Mouse (Mus musculus) lung, postnatal 36 days (tissue): ENCODE measurements around the gene Ago3.

Source experiments
- DNase-seq: peaks from one replicate; pipeline ENCODE4 v3.0.0; 2022; ENCODE audit warnings: mixed read lengths

The Ago3 gene

DNA sequence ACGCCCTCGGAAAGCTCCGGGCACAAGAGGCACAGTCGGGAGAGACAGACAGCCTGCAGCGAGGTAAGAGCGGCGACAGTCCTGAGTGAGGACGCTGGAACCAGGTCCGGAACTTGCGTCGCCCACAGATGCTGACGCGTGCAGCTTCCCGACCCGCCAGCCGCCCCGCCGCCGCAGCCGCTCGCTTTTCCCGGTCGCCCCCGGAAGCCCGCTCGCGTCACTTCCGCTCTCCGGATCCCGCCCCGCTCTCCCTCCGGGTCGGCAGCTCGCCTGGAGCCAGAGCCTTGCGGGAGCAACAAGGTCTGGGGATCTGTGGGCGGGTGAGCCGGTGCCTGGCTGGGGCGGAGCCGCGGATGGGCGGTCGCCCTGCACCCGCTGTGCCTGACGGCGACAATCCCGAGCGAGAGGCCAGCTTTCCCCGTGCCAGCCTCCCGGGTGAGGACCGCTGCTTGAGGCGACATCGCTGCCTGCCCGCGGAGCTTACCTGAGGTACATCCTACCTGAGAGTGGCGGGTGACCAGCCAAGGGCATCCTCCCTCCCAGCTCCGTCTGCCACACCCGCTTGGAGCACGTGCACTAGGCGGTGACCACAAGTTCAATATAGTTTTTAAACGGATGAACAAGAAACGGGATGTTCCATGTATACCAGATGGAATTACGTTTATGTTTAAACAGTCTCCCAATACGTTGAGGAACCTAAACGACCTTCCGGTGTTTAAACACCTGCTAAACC is at the start of gene Ago3:
Gene Ago3 (minus strand): TSS at position 210 of the 733 bp plus-strand sequence.
- peak; percentile 93 for DNase-seq

DNA sequence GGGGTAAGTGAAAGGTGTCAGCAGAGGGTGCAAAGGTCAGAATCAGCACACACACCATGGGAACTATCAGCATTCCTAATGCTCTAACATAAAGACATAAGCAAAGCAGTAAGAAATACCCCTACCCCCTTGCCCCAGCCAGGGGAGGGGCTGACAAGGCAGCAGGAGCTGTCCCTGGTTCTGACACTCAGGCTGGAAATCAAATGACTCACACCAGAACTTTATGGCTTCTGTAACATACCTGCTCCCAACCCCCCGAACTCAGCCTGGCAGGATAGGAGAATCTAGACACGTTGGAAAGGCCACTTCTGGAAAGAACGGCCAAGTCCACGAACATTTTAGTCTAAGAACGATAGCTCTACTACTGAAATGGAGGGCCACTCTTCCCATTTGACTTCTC is 43.7 kb upstream of the Ago3 start:
- no peak for DNase-seq

DNA sequence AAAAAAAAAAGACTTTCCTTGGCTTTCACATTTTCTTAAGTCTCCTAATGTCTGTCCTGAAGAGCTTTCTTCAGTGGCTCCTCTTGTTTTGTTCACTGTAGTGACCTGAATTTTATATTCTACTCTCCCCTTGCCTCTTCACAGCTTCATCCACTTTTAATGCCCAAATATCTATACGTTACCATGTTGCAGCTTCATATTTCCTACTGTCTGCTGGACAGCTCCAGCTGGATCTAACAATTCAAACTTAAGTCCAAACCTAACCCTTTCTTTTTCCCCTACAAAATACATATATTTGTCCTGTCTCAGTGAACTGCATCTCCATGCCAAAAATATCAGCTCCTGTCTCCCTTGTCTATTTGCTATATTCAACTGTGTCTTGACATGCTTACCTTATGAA is 40.0 kb upstream of the Ago3 start:
- no peak for DNase-seq

DNA sequence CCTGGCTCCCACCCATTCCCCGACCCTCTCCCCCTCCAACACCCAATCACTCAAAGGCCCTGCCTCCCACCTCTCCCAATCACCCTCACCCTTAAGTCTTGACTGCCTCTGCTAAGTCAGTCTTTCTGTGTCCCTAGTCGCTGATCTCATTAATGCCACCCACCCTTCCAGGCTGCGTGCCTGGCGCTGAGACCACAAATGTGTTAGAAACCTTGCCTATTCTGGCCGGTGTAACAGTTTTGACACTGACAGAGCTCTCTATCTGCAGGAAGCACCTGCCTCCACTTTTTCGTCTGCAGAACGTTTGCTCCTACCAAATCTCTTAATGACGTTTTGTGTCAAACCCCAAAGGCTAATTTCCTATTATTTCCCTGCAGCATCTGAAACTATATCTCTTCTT is 39.6 kb upstream of the Ago3 start:
- DNase-seq: no peak

DNA sequence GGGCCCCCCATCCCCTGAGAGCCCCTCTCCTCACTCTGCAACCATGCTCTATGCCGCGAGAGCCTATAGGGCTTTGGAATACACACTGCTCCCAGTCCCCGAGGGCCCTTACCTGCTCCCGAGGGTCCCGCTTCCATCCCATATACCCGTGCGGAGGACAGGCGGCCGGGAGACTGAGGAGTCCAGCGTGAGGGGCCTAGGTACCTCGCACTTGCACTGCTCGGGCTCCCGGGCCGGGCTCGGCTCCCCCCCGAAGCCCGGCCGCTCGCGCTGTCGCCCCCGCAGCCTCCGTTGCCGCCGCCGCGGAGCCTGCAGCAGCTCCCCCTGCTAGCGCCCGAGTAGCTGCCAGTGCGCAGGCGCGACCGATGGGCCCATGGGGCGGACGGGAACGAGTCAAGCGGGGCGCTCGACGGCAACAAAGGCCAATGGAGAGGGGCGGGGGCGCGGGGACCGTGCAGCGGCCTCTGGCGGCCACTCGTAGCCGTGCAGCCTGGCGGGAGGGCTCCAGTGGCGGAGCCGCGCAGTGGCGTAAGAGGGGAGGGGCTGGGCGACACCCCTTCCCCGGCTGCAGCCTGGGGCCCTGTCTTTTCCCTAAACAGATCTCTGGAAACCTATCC is 39.0 kb upstream of the Ago3 start, which contains the start of gene Ago1:
Gene Ago1 (minus strand): TSS at position 299 of the 617 bp plus-strand sequence.
- DNase-seq: peak; percentile 95

DNA sequence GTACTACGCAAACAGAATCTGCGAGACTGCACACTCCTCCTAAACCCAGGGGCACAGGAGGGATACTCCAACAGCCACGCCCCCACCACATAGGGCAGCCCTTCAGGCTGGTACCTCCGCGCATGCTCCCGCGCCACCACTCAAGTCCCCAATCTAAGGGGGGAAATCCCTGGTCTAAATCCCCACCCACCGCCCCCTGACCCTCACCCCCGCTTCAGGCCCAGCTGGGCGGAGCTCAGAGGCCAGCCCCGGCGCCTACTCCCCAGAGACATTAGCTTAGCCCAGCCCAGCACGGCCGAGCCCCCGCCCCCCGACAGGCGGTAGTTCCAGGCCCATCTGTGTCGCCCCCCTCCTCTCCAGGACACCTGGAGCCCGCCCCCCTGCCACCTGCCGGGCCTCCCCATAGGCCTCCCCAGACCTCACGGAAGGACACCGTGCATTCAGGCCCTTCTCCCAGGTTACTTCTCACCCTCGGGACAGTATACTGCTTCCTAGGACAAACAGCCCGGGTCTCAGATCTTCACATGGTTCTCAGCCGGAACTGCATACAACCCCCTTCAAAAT is 38.4 kb upstream of the Ago3 start:
- DNase-seq: peak; percentile 65

DNA sequence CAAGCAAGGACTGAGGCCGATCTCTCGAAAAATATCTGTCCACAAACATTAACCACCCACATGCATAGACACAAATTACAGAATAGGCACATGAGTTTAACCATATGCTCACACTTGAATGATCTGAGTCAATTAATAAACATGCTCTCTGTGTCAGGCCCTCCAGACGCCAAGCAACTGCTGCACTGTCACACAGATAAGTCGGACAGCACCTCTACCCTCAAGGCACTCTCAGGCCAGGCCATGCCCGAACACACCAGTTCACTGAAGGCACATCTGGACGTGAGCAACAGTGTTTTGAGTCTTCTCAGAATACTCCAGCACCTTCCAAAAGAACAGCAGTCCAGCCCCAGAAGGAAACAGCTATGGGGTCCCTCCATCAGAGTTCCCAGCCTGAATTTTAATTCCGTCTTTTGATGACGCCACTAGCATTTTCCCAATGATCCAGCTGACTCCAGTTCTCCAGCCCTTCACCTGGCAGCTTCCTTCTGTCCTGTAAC is 36.9 kb upstream of the Ago3 start:
- no peak for DNase-seq

DNA sequence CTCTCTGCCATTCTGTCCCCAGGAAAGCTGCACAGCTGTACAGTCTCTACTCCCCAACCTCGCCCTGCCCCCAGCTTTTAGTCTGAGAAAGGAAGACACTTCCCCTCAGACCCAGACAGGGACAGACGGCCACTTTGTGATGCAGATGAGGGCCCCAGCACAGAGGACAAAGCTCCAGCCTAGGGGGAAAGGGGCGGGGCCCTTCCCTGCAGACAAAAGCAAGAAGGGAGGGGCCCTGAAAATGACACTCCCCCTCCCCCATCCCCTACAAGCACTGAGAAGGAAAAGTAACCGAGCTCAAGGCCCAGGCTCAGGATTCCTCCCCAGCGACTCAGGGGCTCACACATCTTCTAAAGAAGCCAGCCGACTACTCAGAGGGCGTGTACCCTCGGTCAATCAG is 36.5 kb upstream of the Ago3 start:
- peak; percentile 40 for DNase-seq

DNA sequence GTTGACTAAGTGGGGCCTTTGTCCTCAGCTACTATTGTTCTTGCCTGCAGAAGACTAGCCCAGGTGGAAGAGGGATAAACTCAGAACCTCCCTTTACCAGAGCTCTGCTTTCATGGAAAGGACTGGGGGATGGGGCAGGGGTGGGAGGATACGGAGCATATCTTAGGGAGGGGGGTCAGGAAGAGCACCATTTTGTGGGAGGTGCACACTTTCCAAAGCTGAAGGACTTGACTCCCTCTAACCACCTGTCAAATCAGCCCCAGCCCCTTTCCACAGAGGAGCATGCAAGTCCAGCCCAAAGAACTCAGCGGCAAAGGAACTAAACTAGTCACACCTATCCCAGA is 35.5 kb upstream of the Ago3 start:
- no peak for DNase-seq

DNA sequence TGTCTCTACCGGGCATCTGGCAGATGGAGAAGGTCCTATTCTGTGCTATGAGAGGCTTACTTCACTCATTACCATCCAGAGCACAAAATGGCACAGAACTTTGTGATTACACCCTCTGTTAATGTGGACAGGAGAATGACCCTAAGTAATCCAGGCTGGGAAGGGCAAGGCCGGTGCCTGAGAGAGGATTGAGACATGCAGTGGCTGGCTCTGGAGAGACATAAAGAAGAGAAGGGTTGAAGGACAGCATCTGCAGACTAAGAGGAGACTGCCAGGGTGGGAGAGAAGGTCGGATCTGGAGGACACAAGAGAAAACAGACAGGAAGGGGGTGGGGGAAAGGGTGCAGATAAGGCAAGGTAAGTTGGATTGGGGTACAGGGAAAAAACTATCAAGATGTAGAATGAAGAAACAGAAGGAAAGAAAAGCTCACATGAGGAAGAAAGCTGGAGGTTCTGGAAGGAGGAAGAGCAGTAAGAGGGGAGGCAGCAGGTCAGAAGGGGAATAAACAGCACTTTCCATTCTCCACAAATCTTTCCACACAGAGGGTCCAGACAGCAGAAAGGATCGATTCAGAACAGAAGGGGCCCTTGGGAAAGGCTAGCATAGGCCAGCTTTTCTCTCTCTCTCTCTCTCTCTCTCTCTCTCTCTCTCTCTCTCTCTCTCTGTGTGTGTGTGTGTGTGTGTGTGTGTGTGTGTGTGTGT is 35.0 kb upstream of the Ago3 start:
- no peak for DNase-seq

DNA sequence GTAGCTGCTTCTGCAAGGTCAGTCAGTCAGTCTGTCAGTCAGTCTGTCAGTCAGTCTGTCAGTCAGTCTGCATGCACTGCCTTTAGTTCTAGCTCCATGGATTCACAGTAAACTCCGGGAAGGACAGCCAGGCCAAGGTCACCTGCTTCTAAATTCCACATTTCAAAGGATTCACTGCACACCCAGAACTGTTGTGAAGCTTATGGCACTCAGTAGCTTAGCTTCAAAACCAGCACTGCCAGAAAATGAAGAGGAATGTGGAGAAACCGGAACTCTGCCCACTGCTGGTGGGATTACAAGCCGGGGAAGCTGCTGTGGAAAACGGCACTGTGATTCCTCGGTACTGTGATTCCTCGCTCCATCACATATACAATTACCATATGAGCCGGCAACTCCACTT is 26.1 kb upstream of the Ago3 start:
- DNase-seq: no peak

DNA sequence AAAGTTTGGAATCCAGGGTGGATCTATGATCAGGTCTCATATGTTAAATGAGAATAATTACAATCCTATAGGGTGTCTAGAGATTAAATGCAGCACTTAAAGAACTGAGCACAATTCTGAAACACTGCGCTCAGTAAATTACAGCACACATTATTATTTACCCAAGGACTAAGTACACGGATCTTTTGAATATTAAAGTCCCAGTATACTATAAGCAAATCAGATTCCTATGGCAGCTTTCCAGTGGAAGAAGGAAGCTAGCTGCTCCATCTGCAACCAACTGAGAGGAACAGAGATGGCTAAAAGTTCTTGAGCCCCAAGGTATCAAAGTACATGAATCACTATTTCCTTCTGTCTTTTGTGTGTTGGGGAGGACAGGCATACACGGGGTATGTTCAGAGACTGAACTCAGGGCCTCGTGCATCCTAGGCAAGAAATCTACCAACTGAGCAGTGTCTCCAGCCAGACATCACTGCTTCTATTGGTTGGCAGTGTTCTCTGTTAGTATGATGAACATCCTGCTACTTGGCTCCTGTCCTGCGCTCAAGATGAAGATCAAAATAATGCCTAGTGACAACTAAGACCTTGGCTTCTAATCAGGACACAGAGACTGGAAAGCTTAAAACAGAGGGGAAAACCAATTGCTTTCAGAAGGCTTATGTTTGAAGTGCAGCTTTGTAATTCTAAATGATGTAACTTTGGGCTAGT is 25.3 kb upstream of the Ago3 start:
- peak; percentile 38 for DNase-seq

DNA sequence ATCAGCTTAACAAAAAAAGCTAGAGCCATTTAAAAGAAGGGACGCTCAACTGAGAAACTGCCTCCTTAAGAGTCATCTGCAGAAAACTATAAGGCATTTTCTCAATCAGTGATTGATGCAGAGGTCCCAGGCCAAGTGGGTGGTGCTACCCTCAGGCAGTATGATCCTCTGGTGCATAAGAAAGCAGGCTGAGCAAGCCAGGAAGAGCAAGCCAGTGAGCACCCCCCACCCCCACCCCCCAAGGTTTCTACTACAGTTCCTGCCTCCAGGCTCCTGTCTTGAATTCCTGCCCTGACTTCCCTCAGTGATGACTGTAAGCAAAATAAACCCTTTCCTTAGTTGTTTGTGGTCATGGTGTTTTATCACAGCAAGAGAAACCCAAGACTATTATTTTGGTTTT is 20.9 kb upstream of the Ago3 start:
- no peak for DNase-seq

DNA sequence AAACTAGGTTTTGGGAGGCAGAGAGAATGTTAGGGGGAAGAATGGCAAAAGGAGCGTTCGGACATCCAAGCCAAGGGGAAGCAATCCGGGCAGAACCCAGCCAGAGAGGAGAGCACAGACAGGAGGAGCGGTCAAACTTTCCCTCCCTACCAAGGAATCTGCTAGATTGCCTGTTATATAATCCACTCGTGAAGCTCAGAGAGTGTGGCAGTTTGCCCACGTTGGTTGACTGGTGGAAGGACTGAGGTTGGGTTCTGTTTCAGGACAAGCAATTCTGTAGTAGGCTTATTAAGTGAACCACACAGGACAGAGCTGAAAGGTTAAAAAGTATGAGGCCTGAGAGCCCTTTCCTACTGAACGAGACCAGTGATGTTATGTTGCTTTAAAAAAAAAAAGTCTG is 17.8 kb upstream of the Ago3 start:
- DNase-seq: peak; percentile 51

DNA sequence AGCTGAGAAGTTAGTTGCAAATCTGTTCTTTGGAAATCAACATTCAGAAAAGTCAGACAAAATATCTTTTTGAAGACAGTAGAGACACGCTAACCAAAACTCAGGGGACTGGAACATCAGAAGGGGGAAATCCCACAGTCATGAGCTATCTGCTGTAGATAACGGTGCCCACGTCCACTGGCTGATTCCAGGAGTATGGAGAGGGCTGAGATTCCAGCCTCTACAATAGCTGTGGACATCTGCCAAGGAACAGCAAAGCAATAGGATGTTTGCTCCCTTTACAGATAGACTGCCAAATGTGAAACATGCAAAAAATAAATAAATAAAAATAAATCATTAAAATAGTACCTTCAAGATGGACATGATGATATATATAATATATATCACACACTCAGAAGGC is 15.2 kb upstream of the Ago3 start:
- DNase-seq: no peak

DNA sequence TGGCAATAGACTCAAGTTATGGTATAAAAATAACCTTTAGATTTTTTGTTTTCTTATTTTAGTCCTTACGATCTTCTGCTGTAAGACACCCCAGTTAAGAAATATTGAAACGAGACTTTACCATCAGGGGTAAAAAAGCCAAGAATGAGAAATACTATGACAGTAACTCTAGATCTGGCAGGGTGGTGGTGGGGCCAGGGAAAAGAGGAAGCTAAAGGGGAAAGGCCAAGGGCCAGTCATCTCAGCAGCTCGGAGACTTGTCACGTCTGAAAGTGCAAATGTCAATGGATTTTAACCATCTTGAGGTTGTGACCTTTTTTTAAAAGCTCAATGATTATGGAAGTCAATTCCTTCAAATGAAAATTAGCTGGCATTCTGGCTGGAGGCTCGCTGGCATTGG is 8.9 kb upstream of the Ago3 start:
- DNase-seq: no peak

DNA sequence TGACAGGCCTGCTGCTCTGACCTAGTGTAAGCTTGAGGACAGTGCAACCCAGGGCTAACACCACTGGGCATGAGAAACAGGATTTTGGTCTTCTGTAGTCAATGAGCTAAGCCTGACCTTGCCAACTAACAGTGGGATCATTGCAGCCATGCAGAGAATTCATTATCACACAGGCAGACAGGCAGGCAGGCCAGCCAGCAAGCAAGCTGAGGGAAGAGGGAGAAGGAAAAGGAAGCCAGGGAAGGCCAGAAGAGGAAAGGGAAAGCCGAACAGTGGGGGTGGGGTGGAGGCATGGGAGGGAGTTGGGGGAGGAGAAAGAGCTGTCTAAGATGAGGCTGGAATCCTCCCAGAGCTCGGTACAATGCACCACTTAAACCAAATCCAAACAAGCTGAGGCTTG is 6.9 kb upstream of the Ago3 start:
- DNase-seq: no peak

DNA sequence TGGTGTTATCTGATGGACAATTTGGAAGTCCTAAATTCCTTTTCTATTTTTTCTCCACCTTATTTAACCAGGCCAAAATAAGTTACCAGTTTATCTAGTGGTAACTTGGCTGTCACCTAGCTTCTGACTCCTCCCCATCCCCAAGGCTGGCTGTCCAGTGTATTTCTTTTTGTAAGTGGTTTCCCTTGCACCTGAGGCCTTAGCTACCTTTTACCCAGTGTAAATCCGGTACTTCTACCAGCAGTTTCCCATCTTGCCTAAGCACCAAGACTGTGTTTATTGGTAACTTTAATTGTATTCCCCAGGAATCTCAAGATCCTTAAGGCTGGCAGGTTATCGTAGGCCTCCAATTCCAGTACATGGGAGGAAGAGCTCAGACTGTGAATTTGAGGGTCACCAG is 4.7 kb upstream of the Ago3 start:
- DNase-seq: no peak

DNA sequence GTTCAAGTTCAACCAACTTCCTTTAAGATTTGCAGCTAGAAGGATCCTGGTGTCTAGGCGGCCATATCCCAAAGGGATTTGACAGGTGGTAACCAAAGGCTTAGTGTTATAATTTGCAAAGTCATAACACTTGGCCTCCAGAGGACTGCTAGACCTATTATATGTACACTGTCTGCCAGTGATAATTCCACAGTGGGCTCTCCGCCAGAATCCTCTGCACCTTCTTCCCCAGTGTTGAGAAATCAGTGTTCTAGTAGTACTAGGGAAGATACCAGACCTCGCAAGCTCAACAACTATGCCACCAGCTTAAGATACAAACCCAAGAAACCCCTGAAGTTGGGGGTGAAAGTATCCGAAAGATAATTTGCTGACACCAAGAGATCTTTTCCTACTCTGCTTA is 3.8 kb upstream of the Ago3 start:
- DNase-seq: no peak

DNA sequence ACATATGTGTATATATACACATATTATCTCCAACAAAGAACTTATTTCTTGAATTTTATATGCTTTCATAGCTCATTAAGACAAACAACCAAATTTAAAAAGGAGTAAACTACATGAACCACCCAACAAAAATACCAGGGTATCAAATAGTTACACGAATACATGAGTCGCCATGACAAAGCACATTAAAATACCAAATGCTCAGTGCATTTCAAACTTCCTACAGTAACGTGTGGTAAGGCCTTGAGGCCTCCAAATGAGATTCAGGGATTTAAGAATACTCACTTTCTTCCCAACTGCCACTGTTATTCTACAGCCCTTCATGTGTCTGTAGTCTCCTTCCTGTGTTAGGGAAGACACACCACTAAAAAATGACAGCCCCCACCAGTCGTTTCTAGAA is 2.4 kb upstream of the Ago3 start:
- no peak for DNase-seq

DNA sequence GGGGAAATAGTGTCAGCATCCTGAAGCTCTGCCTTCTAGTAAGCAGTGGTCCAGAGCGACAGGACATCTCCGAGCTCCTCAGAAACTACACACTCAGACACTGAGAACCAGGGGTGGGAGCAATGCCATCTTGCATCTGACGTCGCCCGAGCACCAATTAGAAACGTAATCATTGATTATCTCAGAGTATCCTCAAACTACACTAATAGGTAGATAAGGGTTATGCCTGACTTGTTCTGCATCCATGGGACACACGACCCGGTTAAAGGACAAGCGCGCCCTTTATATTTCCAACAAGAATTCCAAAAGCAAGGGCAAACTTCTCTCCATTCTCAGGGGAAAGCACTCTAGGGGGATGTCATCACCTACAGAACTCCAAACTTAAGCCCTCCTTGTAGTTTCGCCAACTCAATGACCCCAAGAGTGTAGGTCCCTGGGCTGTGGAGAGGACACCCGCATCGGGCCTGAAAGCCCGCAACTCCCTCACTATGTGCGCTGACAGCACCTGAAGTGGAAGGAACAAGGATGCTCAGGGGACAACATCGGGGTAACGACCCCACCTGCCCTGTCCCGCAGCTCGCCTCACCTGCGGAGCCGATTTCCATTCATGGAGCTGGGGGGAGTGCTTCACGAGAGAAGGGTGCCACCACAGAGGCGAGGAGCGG is 542 bp downstream of the Ago3 start:
- no peak for DNase-seq

DNA sequence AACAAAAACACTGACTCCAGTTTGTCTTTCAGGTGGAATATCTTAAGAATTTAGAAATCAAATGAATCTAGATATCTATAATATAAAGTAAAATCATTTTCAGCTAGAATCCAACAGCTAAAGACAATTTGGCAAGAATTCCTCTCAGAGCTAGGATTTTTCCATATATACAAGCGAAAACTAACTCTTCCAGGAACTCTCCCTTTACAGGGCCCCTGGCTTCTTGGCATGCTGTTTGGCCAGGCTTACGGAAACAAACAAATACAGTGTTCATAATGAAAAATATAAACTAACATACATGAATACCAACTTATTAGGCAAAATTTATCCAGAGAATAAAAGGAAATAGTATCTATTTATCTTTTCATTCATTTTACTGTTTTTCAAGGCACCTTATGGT is 5.5 kb downstream of the Ago3 start:
- no peak for DNase-seq

DNA sequence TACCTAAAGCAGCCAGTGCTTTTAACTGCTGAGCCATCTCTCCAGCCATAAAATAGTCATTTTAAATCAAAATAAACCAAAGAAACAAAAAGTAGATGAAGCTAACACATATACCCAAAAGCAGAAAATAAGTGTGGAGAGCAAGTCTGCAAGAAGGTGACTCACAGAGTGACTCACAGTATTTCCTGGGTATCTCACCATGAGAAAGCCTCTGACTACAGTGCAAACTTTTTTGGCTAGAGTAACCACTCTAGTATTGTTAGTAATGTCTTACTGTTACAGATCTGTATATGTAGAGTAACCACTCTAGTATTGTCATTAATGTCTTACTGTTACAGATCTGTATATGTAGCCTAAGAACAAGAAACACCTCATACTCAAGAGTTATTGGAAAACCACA is 13.6 kb downstream of the Ago3 start:
- DNase-seq: no peak
